In the genomic region with DNA sequence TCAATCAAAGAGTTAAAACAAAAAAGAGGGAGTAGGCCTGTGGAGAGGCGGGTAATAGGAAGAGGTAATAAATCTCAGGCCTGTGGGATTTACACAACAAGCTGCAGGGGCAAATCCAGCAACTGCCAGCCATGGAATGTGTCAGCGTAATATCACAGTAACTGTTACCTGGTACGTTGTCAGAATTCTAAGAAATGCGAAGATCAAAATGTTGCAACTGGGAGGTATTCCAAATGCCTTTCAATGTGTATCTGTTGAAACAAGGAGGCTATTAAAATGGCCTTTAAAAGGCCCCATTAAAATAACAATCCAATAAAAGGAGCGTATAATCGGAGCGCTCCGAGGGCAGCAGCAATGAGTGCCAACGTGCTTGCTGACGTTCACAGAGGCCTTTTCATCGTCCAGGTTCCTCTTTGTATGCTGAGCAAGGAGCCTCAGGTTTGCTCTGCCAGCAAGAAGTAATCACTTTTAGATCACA, we compare ENCODE assay signal across 17 mouse cellular contexts.
DNase-seq lines count a peak whose midpoint lies in the region; ATAC-seq and TF ChIP-seq lines count a peak whose summit lies in the region.
"Had no signal": no experiment of that assay in that cellular context is flagged by ENCODE, and none has a peak within 500 bp of the region (broad histone marks: within the 10 kb centered on the region; RNA-seq: fewer than 3 reads in every experiment).

No protein-coding gene starts in this region.

- no peaks in the 10 kb centered on the region for H3K9me3 ChIP-seq in hindbrain, embryonic 13.5 days
- H3K9me3 ChIP-seq in hindbrain, embryonic 10.5 days = no peaks in the 10 kb centered on the region
- H3K9me3 ChIP-seq: embryonic facial prominence, embryonic 13.5 days; heart, embryonic 13.5 days; liver, embryonic 13.5 days had no signal

- no peak overlapping the region for H3K27ac ChIP-seq in hindbrain, embryonic 13.5 days
- H3K27ac ChIP-seq in hindbrain, embryonic 10.5 days = no peak overlapping the region
- H3K27ac ChIP-seq: embryonic facial prominence, embryonic 13.5 days; gastrocnemius, adult 2 months; heart, embryonic 13.5 days; liver, embryonic 13.5 days had no signal

- H3K9ac ChIP-seq in hindbrain, embryonic 13.5 days = no peak overlapping the region; the same call in 1 of the 2 replicates
- H3K9ac ChIP-seq: embryonic facial prominence, embryonic 13.5 days; heart, embryonic 13.5 days; liver, embryonic 13.5 days had no signal

- 36% methylated on average over 11 of the region's 11 CpGs for WGBS in hindbrain, embryonic 13.5 days
- WGBS in hindbrain, embryonic 10.5 days = 62% methylated on average over 11 of the region's 11 CpGs

- no peak for TF ChIP-seq POLR2A in brain, embryonic 14.5 days (IDR thresholded peaks at IDR 0.05; ENCODE audit: borderline replicate concordance, extremely low read depth, insufficient read depth, insufficient read length, poor library complexity, severe bottlenecking)

- H3K27me3 ChIP-seq in hindbrain, embryonic 13.5 days = no peaks in the 10 kb centered on the region
- no peaks in the 10 kb centered on the region for H3K27me3 ChIP-seq in hindbrain, embryonic 10.5 days (ENCODE audit: insufficient read depth, poor library complexity, severe bottlenecking)
- H3K27me3 ChIP-seq: embryonic facial prominence, embryonic 13.5 days; heart, embryonic 13.5 days; liver, embryonic 13.5 days had no signal

- peak overlapping the region; percentile 25; the same call in 1 of the 2 replicates for H3K4me2 ChIP-seq in hindbrain, embryonic 13.5 days
- H3K4me2 ChIP-seq: embryonic facial prominence, embryonic 13.5 days; heart, embryonic 13.5 days; liver, embryonic 13.5 days had no signal

- ATAC-seq in hindbrain, embryonic 13.5 days (ENCODE audit: low FRiP score) = peak; percentile 69; the same call in 1 of the 2 replicates
- ATAC-seq in granulocyte monocyte progenitor cell, adult 5-6 weeks (replicated peaks; ENCODE audit: poor library complexity, severe bottlenecking) = peak; percentile 24
- ATAC-seq in megakaryocyte progenitor cell, adult 5-6 weeks (replicated peaks; ENCODE audit: poor library complexity) = peak; percentile 17; the same call in 1 of the 2 replicates

- no peaks in the 10 kb centered on the region for H3K36me3 ChIP-seq in hindbrain, embryonic 13.5 days
- H3K36me3 ChIP-seq in hindbrain, embryonic 10.5 days = no peaks in the 10 kb centered on the region
- H3K36me3 ChIP-seq: embryonic facial prominence, embryonic 13.5 days; heart, embryonic 13.5 days; liver, embryonic 13.5 days had no signal

- H3K4me1 ChIP-seq in hindbrain, embryonic 13.5 days (replicated peaks) = peaks cover 10% of the 10 kb centered on the region; the same call in 1 of the 2 replicates
- H3K4me1 ChIP-seq in hindbrain, embryonic 10.5 days (replicated peaks) = peaks cover 5% of the 10 kb centered on the region; the same call in 1 of the 2 replicates
- H3K4me1 ChIP-seq: heart, embryonic 13.5 days; liver, embryonic 13.5 days had no signal

- no peak overlapping the region for H3K4me3 ChIP-seq in hindbrain, embryonic 13.5 days
- no peak overlapping the region for H3K4me3 ChIP-seq in hindbrain, embryonic 10.5 days
- H3K4me3 ChIP-seq: embryonic facial prominence, embryonic 13.5 days; gastrocnemius, adult 2 months; heart, embryonic 13.5 days; liver, embryonic 13.5 days had no signal

- no peak for DNase-seq in hindbrain, embryonic 10.5 days (ENCODE audit: low spot score)
- peak; percentile 80 for DNase-seq in brain, embryonic 14.5 days (ENCODE audit: low read depth)
- no peak for DNase-seq in adrenal gland, adult 8-10 months
- no peak for DNase-seq in gastrocnemius, postnatal 4 days (ENCODE audit: low spot score in 2 of 2)
- no peak for DNase-seq in cerebellum, adult 11-12 months
- DNase-seq: adrenal gland, postnatal 10 days; cerebellum, adult 11 months; gastrocnemius, adult 2 months; kidney, adult 9 months; liver, embryonic 13.5 days; retina, postnatal 1 day; thymus, adult 2 months had no signal

- no peak for TF ChIP-seq CTCF in brain, embryonic 14.5 days (IDR thresholded peaks at IDR 0.05; ENCODE audit: borderline replicate concordance, extremely low read depth, insufficient read depth, insufficient read length)

Comparison
In these comparisons a context has a peak if more than half of its experiments do, and no peak if none do; other contexts are left out.
1. ATAC-seq: peak in every context shown above with its lines; median percentile 69 in hindbrain, embryonic 13.5 days; 24 in granulocyte monocyte progenitor cell, adult 5-6 weeks; 17 in megakaryocyte progenitor cell, adult 5-6 weeks.